Mouse (Mus musculus) frontal cortex, postnatal 14 days (tissue): Measurements from ENCODE around the gene Gnaq.
"Not testable (repeated sequence)": the region's sequence is repeated elsewhere in the genome, so short reads cannot be mapped to it uniquely, and the experiment has no call there.

Source experiments
- DNase-seq, 2 experiments: peaks; one replicate each; pipeline ENCODE4 v3.0.0; 2022; ENCODE audit warnings: low spot score in 2 of 2

The Gnaq gene

DNA sequence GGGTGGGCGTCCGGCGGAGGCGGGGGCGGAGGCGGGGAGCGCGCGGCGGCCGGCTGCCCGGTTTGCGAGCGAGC lies at the start of gene Gnaq:
Gnaq (plus strand) TSS at position 41 of the 74 bp plus-strand sequence.
- no peak for DNase-seq

DNA sequence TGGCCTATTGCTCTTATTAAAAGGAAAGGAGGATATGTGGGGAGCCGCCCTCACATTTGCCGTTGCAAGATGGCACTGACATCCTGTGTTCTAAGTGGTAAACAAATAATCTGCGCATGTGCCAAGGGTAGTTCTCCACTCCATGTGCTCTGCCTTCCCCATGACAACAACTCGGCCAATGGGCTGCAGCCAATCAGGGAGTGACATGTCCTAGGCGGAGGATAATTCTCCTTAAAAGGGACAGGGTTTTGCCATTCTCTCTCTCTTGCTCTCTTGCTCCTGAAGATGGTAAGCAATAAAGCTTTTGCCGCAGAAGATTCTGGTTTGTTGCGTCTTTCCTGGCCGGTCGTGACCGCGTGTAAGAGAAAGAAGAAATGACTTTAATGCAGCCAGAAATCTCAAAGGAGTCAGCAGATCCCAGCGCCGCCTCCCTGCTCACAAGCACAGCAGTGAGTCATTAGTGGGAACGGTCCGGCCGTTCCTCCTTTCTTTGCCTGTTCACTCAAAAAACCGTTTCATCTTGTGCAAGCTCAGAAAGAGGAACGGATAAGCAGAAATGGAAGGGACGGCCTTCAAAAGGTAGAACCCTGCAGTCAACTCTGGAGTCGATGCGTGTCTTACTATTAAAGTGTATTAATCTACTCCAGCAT lies 48.5 kb upstream of the Gnaq start:
- DNase-seq = not testable (repeated sequence)

DNA sequence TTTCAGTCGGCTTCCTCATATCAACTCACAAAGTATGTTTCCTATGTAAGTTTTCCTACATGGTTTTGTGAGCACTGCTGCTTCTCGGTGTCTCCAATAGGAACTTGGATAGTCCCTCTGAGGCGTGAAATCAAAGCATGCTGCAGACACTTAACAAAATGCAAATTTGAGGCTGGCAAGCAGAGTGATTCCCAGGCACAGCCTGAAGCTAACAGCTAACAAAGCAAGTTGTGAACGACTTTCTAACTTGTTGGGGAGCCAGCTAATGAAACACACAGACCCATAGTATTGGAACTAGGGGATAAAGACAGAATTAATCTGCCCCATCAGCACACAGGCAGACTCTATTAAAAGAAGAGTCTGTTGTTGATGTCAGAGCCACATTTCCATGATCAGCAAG lies 47.4 kb upstream of the Gnaq start:
- DNase-seq = no peak

DNA sequence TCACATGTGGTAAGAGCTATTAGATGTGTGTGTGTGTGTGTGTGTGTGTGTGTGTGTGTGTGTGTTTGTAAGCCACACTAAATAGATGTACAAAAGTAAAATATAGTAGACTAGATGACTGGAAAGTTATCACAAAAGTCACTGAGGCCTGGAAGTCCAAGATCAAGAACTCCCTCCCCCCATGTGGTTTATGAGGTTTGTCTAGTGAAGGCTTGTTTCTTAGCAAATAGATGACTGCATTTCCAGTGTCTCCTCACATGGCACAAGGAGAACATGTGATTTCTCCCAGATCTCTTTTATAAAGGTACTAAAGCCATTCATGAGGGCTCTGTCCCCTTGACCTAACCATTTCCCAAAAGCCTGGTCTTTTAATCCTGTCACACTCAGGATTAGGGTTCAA lies 46.5 kb upstream of the Gnaq start:
- no peak for DNase-seq

DNA sequence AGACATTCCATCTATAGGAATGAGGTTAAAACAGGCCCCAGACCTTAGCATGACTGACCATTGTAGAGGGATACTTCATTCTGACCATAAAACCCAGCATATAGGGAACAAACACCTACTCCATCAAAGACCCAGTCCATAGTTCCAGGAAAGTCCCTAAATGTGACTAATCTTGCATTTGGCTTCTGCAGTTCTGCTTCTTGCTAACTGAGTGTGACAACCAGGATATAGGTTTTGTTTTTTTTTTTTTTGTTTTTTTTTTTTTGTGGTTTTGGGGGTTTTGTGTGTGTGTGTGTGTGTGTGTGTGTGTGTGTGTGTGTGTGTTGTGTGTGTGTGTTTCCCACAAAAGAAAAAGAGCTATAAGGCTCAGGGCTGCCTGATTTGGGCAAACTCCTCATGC lies 46.0 kb upstream of the Gnaq start:
- DNase-seq = no peak

DNA sequence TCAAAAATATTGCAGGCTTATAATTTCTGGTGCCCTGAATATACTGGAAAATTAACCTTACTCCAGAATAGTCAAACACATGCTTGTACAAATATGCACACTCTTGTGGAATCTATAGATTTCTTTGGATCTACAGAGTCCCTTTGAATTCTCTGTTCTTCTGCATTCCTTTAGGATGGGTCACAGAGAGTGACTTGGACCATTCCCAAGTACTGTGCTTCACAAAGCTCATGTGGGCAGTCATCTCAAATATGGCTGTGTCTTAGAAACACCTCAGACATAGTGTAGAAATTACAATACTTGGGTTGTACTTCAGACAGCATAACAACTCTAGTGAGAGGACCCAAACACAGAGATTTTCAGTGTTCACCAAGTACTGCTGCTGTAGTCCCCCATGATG lies 45.2 kb upstream of the Gnaq start:
- DNase-seq = no peak

DNA sequence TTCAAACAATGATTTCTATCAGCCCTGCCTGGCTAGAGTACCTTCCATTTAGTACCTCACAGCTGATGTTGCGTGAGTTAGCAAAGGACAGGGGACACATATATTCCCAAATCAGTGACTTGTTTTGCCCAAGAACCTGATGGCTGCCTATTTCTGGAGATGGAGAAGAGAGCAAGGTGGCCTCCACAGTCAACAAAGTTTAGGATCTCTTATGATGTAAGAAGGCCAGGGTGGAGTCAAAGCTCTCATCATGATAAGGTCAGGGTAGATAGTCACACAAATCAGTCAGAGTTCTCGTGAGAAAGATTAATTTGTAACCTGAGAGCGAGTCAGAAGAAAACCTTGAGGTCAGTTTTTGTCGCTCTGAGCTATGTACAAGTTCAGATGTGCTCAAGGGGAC lies 39.0 kb upstream of the Gnaq start:
- no peak for DNase-seq

DNA sequence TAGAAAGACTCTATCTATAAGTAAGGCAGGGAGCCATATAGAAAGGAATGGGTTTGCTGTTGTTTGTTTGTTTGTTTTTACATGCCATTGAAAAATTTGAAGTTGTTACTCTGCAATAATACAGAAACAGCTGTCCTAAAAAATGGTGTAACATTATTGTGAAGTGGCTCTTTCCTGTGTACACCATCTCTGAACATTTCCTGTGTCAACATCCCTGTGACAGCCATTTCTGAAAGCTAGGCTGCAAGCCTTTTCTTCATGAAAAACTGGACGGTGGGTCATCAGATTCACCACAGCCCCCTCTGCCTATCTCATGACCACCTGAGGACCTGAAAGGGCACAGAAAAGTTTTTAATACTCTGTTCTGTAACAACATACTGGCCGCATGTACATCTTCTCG lies 22.7 kb upstream of the Gnaq start:
- DNase-seq = no peak

DNA sequence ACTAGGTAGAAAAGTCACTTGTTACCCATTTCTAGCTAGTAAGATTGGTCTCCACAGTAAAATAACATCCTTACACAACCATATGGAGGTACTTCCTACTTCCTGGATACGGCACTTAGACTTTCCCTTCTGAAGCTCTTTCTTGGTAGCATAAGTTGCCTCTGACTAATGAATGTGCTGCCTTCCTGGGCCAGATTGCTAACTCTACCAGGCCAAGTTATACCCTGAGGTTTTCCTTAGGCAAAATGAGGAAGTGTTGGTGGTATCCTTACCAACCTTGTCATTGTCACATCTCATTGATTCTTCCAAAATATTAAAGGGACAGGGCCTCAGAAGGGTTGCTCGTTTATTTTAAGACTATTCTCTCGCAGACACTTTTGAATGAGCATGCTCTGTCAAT lies 22.0 kb upstream of the Gnaq start:
- DNase-seq = no peak

DNA sequence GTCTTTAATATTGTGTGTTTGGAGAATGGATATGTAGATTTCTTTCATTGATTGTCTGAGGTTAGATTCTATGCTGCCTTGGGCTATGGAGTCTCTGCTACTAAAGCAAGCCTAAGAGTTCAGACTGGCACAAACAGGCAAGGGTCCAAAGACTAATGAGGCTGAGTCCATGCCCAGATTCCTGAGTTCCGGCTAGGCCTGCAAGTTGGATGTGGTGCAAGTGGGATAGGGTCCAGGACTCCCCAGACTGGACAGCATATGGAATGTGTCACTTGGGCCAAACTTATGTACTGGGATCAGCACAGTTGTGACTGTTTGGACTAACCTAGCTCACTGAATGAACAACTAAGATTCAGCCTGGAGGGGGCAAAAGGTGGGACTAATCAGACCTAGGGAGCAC lies 19.3 kb upstream of the Gnaq start:
- no peak for DNase-seq

DNA sequence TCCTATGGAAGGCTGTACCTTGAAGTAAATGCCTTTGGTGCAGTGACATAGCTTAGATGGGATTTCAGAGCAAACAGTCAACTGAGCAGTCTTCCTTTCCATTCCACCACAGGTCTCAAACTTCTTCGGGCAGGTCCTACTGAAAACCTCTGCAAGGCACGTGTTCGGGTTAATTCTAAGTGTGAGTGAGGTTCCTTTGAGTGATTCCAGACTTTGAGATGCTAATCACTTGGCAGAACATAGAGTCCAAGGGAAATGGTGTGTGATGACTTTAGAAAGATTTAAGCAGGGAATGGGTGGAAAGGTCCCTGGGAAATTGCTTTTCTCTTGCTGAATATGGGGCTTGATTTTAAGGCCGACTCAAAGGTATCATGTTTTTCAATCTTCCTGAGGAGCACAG lies 14.2 kb upstream of the Gnaq start:
- DNase-seq = no peak

DNA sequence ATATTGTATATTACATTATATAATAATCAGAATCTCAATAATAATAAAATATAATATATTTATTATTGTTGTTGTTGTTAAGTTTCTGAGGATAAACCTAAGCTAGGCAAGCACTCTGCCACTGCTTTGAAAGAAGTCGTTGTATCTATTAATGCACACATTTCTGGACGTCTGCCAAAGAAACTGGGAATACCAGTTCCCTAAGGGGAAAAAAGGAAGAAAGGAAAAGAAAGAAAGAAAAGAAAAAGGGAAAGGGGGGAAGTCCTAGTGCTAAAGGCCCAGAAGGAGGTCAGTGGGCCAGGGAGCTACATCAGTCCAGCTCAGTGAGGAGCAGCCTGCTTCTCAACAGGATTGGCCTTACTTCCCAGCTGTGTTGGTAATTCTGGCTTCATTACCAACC lies 11.3 kb upstream of the Gnaq start:
- DNase-seq = no peak

DNA sequence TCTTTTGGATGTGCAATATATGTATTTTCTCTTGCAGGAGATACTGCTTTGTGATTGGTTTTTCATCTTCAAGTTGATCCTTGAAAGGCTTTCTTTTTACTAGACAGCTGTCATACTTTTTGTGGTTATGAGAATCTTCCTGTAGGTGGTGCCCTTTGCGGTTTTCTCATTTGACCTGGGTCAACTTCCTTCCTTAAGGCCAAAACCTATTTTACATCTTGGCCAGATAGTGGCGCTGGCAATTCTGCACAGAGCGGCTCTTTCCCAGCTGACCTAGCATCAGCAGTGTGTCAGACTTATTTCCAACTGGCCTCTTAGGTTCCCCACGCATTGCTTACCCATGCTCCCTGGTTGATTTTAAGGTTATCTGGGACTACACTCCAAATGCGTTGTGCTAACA lies 3.9 kb upstream of the Gnaq start:
- no peak for DNase-seq

DNA sequence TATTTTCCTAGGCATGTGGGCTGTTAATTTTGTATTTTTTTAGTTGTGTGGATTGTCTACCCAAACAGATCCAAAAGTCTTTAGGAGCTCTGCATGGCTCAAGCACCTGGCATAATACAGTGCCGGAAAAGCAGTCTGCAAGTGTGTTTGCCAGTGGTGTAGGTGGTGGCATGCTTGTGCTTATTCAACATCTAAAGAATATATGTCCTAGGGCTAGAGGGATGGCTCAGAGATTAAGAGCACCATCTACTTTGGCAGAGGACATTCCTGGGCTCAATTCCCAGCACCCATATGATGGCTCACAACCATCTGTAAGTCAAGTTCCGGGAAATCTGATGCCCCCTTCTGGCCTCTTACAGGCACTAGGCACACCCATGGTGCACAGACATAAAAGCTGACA lies 3.5 kb upstream of the Gnaq start:
- DNase-seq = no peak

DNA sequence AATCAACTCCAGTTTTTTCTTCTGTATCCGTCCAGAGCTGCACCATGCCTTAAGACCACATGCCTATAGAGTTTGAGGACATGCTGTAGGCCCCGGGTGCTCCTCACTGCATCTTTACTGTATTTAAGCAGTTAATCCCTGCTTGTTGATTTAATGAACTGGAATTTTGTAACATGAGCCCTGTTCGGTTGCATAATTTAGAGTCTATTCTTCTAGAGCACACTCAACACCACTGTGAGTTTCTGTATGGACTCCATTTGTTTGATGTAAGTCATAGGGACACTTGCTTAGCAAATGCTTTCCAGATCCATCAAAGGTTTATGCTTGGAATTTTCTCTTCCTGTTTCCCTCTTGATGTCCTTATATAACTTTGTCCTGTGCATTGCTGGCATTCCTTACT lies 2.2 kb upstream of the Gnaq start:
- no peak for DNase-seq

DNA sequence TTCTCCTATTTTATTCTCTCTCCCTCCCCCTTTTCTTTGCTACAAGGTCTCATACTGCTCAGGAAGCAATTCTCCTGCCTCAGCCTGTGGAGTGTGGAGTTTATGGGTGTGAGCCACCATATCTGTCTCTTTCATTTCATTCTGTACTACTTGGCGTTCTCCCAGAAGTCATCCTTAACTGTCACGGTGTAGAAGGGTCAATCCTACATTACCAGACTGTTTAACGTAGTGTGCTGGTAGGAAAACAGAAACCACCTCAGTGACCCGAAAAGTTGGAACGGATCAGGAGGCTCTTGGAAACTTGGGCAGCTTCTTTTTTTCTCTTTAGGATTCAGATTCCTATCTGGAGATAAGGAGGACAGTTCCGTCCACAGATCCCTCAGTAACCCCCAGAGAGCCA lies 800 bp upstream of the Gnaq start:
- no peak for DNase-seq

DNA sequence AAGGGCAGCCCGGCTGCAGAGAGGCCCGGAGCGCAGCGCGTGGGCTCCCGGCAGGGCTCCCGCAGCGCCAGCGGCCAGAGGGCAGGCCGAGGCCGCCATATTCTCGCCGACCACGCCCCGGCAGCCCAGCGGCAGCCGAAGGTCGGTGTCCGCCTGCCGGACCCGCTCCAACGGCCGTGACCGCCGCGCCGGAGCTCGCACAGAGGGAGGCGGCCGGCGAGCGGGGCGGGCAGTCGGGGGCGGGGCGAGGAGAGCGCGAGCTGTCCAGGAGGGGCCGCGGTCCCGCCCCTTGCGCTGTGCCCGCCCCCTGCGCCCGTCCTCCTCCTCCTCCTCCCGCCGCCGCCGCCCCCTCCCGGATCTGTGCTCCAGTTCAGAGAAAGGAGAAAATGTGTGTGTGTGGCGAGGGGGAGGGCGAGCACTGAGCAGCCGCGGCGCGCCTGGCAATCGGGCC lies 266 bp upstream of the Gnaq start:
- peak; percentile 69 to 81 for DNase-seq

DNA sequence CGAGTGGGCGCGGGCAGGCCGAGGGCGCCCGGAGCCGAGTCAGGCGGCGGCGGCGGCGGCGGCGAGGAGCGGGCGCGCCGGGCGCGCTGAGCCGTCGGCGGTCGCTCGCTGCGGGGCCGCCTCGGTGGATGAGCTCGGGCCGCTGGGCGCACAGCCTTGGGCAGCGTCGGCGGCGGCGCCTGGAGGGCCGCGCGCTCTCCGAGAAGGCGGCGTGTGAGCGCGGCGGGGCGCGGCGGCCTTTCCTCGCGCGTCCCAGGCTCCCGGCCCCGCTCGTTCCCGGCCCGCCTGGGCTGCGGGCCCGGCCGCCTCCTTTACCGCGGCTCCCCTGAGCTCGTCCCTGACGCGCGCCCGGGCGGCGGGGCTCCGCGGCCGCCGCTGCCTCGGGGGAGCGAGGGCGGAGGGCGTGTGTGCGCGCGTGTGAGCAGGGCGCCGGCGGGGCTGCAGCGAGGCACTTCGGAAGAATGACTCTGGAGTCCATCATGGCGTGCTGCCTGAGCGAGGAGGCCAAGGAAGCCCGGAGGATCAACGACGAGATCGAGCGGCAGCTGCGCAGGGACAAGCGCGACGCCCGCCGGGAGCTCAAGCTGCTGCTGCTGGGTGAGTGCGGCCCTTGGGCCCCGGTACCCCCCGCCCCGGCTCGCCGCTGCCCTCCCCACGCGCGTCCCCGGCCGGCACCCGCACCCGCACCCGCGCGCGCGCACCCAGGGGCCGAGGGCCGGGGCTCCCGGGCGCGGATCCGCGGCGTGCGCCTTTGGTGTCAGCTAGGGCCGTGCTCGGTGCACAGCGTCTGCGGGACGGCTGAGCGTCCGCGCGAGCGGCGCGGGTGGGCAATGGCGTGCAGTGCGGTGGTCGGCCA lies 462 bp downstream of the Gnaq start:
- peak; percentile 44 to 56 for DNase-seq

DNA sequence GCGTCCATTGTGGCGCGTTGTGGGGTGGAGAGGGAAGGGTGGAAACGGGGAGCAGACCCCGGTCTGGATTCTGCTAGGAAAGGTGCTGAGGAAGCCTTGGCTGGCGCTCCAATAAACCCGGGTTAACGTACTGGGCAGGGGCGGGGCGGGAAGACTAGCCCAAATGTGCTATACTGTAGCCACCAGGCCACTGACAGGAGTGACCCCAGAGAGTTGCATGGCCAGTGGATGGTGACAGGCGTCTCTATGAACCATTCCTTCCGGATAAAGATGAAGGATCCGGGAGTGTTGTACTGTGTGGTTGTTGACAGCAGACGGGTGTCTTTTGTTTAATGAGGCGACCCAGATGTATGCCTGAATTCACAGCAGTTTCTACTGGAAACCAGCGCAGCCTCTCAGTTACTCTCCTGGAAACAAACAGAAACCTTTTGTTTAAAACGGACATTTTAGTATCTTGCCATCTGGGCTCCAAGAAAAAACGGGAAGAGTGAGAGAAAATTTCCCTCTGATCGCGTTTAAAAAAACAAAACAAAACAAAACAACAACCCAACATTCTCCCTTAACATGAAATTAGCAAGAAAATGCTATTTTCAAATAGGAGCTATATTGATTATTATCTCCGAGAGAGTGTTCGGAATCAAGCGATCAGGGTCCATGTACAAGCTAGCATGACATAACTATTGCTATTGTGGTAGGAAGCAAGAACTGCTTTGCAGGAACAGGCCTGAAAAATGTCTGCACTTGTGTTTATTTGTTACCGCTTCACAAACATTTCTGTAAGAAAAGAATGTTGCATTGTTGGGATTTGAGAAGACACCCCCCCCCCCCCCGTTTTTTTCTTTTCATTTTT lies 1.3 kb downstream of the Gnaq start:
- no peak for DNase-seq

DNA sequence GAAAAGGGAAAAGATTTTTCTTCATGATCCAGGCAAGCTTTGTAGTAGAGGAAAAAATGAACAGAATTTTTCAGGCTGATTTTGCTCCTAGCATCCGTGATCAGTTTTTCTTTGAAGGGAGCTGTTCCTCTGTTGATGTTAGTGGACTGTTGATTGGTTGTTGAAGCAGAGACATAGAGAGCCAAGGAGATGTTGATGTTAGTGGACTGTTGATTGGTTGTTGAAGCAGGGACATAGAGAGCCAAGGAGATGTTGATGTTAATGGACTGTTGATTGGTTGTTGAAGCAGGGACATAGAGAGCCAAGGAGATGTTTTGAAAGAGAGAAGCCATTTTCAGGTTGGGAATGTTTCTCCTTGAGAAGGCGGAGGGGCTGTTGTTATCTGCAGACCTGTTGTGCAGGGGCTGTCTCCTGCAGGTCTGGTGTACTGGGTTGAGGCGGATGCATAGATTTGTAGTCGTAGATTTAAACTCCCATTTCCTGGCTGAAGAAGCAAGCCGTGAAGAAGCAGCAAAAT lies 5.5 kb downstream of the Gnaq start:
- DNase-seq = no peak

DNA sequence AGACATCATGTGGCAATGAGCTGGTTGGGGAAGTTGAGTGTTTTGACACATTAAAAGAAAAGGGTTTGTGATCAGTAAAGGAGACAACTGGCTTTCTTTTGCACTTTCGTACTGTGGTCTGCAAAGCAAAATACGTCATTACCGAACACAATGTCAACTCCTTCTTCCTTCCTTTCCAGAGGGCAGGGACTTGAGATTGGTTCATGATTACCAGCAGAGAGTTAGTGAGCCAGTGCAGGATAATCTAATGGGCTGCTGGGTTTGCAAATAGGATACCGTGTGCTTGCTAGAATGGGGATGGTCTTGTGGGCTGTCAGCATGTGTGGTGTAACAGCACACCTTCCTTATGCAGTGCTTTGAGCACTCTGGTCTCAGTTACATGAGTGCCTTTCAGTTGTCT lies 8.1 kb downstream of the Gnaq start:
- no peak for DNase-seq

DNA sequence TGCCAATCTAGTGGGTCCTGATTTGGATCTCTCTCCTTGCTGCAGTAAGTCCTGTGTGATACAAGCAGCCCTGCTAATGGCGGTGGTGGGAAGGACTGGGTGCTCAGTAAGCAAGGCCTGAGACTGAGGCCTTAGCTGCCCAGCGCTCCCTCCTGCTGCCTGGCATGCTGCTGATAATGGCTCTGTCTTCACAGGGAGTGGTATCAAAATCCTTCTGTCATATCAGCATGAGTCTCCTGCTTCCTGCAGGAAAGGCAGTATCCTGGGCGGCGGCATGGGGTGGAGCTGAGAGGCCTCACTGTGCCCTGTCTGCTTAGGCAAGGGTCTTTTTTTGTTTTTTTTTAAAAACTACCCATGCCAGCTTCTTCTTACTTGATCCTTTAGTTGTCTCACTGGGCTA lies 9.2 kb downstream of the Gnaq start:
- DNase-seq = no peak

DNA sequence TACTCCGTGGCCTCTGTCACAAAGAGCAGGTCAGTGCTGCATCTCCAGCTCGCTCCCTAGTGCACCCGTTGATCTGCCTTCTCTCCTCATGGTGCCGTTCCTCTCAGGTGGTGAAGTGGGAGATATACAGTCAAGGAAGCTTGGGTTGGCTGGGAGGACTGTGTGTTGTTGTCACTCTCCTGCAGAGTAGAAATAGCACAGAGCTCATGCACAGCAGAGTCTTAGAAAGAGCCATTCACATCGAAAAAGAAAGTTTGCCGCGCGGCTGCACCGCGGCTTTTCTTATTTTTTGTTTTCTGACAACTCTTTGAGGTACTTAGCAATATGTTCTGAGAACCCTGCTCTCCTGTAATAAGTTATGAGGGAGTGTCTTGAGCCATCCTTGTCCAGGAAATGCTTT lies 10.4 kb downstream of the Gnaq start:
- DNase-seq = no peak
